21 mouse cellular contexts compared by ENCODE assay signal in the genomic region with DNA sequence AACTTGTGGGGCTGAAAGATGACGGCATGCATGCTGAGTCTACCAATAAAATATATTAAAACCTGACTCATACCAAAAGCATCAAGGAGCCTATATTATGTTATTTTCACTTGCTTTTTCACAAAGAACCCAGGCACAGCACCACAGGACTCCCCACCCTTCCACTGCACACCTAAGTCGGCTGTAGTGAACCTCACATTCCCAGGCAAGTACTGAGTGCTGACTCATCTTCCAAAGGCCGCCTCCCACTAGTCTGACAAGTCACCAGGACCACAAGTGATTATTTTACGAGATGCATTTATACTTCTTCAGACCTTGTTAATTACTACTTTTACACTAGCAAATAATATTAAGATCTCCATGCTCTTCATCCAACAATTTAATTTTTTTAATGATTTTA. TPM values are rescaled to one million over a fixed set of nuclear protein-coding genes. Genes with fewer than 3 reads are reported as not detected.
DNase-seq lines count a peak whose midpoint lies in the region; ATAC-seq lines count a peak whose summit lies in the region.
"Had no signal": no experiment of that assay in that cellular context is flagged by ENCODE, and none has a peak within 500 bp of the region (broad histone marks: within the 10 kb centered on the region; RNA-seq: fewer than 3 reads in every experiment).

No protein-coding gene starts in this region.

- peaks cover 3% of the 10 kb centered on the region; the same call in 1 of the 2 replicates for H3K36me3 ChIP-seq in liver, embryonic 11.5 days (ENCODE audit: control insufficient read depth, insufficient read depth, low read length)
- peaks cover 9% of the 10 kb centered on the region; the same call in 1 of the 2 replicates for H3K36me3 ChIP-seq in hindbrain, embryonic 10.5 days
- H3K36me3 ChIP-seq: forebrain, embryonic 15.5 days had no signal

- DNase-seq in heart, adult 11 months, result peak; percentile 72
- no peak for DNase-seq in heart, postnatal 4 days
- peak; percentile 6 for DNase-seq in c-Kit-positive CD71-negative TER-119-negative erythroid progenitor cells, embryonic 14.5 days (ENCODE audit: low read depth)
- DNase-seq in liver, embryonic 11.5 days (ENCODE audit: low spot score), result no peak
- no peak for DNase-seq in hindbrain, embryonic 10.5 days (ENCODE audit: low spot score)
- DNase-seq in embryo, embryonic 10 days (ENCODE audit: low spot score), result no peak
- no peak for DNase-seq in lung, postnatal 14 days
- DNase-seq: cerebellum, adult 2 months; lung, embryonic 14.5 days; thymus, adult 18-20 months had no signal

- H3K9me3 ChIP-seq in liver, embryonic 11.5 days (ENCODE audit: control insufficient read depth, low read length), result no peaks in the 10 kb centered on the region
- H3K9me3 ChIP-seq in hindbrain, embryonic 10.5 days, result no peaks in the 10 kb centered on the region
- H3K9me3 ChIP-seq: forebrain, embryonic 15.5 days; intestine, embryonic 15.5 days; neural tube, embryonic 13.5 days had no signal

- no peaks in the 10 kb centered on the region for H3K27me3 ChIP-seq in liver, embryonic 11.5 days (replicated peaks; ENCODE audit: control insufficient read depth, insufficient read depth, low read length)
- H3K27me3 ChIP-seq in hindbrain, embryonic 10.5 days (ENCODE audit: insufficient read depth, poor library complexity, severe bottlenecking), result no peaks in the 10 kb centered on the region
- H3K27me3 ChIP-seq: forebrain, embryonic 15.5 days; intestine, embryonic 15.5 days; neural tube, embryonic 13.5 days had no signal

- no peak overlapping the region for H3K4me2 ChIP-seq in liver, embryonic 11.5 days
- H3K4me2 ChIP-seq: forebrain, embryonic 15.5 days; intestine, embryonic 15.5 days; lung, embryonic 14.5 days; neural tube, embryonic 13.5 days had no signal

- no peak overlapping the region for H3K4me3 ChIP-seq in liver, embryonic 11.5 days (ENCODE audit: low read depth, low read length)
- H3K4me3 ChIP-seq in hindbrain, embryonic 10.5 days, result no peak overlapping the region
- H3K4me3 ChIP-seq: forebrain, embryonic 15.5 days; intestine, embryonic 15.5 days; neural tube, embryonic 13.5 days had no signal

- H3K27ac ChIP-seq in liver, embryonic 11.5 days (ENCODE audit: low read depth, low read length), result no peak overlapping the region
- no peak overlapping the region for H3K27ac ChIP-seq in hindbrain, embryonic 10.5 days
- H3K27ac ChIP-seq: forebrain, embryonic 15.5 days; intestine, embryonic 15.5 days; neural tube, embryonic 13.5 days had no signal

- peaks cover 11% of the 10 kb centered on the region for H3K4me1 ChIP-seq in liver, embryonic 11.5 days (replicated peaks; ENCODE audit: control insufficient read depth, insufficient read depth, low read length)
- no peaks in the 10 kb centered on the region for H3K4me1 ChIP-seq in hindbrain, embryonic 10.5 days (replicated peaks)
- H3K4me1 ChIP-seq: forebrain, embryonic 15.5 days; intestine, embryonic 15.5 days; neural tube, embryonic 13.5 days had no signal

- ATAC-seq in liver, embryonic 11.5 days (replicated peaks; ENCODE audit: low FRiP score), result peak; percentile 67; the same call in 1 of the 2 replicates
- ATAC-seq in megakaryocyte, adult 5-6 weeks (ENCODE audit: poor library complexity, severe bottlenecking), result no peak
- ATAC-seq: forebrain, embryonic 15.5 days; intestine, embryonic 15.5 days; midbrain, embryonic 16.5 days had no signal

- no peak overlapping the region for H3K9ac ChIP-seq in liver, embryonic 11.5 days (ENCODE audit: low read depth, low read length)
- H3K9ac ChIP-seq: forebrain, embryonic 15.5 days; intestine, embryonic 15.5 days; lung, embryonic 14.5 days; neural tube, embryonic 13.5 days had no signal

- WGBS in liver, embryonic 11.5 days, result 65% methylated on average over 4 of the region's 4 CpGs
- 82% methylated on average over 4 of the region's 4 CpGs for WGBS in hindbrain, embryonic 10.5 days

RNA-seq across cellular contexts. Expression of a gene that starts 15.9 kb away (rescaled TPM):
- under 1 TPM; 0.23 to 0.45 TPM for total RNA-seq in heart, postnatal 4 days (2021)
- 0.21 TPM in 1 of 2 replicates, not detected in the other for polyA plus RNA-seq in liver, embryonic 11.5 days (2014; fragmentation: Nextera tagmentation; extraction: Ambion mirVana)
- not detected in 2 replicates for polyA plus RNA-seq in hindbrain, embryonic 10.5 days (2016; fragmentation: Nextera tagmentation; extraction: Ambion mirVana)
- total RNA-seq in megakaryocyte, adult 5-6 weeks (2015), result 0.65 and 0.98 TPM in 2 replicates
- 0.98 and 1.3 TPM in 2 replicates for total RNA-seq in megakaryocyte, adult 5-6 weeks (2017)
- polyA plus RNA-seq: embryonic facial prominence, embryonic 14.5 days; forebrain, embryonic 15.5 days; heart, embryonic 14.5 days; hindbrain, embryonic 11.5 days; intestine, embryonic 15.5 days; kidney, embryonic 16.5 days; midbrain, embryonic 16.5 days; neural tube, embryonic 13.5 days had no signal

RNA-seq across cellular contexts. Expression of a gene that starts 42.3 kb away (rescaled TPM):
- total RNA-seq in heart, postnatal 4 days (2021), result 10 to 100 TPM; 22.9 to 23.0 TPM
- polyA plus RNA-seq in liver, embryonic 11.5 days (2014; fragmentation: Nextera tagmentation; extraction: Ambion mirVana), result 28.4 and 32.9 TPM in 2 replicates
- 35.3 and 37.4 TPM in 2 replicates for polyA plus RNA-seq in hindbrain, embryonic 10.5 days (2016; fragmentation: Nextera tagmentation; extraction: Ambion mirVana)
- 51.4 and 59.8 TPM in 2 replicates for total RNA-seq in megakaryocyte, adult 5-6 weeks (2015)
- 51.5 and 53.6 TPM in 2 replicates for total RNA-seq in megakaryocyte, adult 5-6 weeks (2017)

RNA-seq across cellular contexts. Expression of a gene that starts 42.4 kb away (rescaled TPM):
- total RNA-seq in heart, postnatal 4 days (2021), result not detected
- polyA plus RNA-seq in liver, embryonic 11.5 days (2014; fragmentation: Nextera tagmentation; extraction: Ambion mirVana), result not detected in 2 replicates
- 0.24 TPM in 1 of 2 replicates, not detected in the other for polyA plus RNA-seq in hindbrain, embryonic 10.5 days (2016; fragmentation: Nextera tagmentation; extraction: Ambion mirVana)
- 0.07 TPM in 1 of 2 replicates, not detected in the other for total RNA-seq in megakaryocyte, adult 5-6 weeks (2015)
- 0.59 TPM in 1 of 2 replicates, not detected in the other for total RNA-seq in megakaryocyte, adult 5-6 weeks (2017)
- total RNA-seq: granulocyte monocyte progenitor cell, adult 5-6 weeks had no signal
- polyA plus RNA-seq: cerebellum, adult 2 months; cortical plate, adult 2 months; heart, embryonic 14.5 days; hindbrain, embryonic 11.5 days; kidney, embryonic 16.5 days; lung, embryonic 14.5 days; midbrain, embryonic 16.5 days; neural tube, embryonic 13.5 days had no signal

Comparison
In these comparisons a context has a peak if more than half of its experiments do, and no peak if none do; other contexts are left out.
1. DNase-seq: peak in heart, adult 11 months (single experiment) and c-Kit-positive CD71-negative TER-119-negative erythroid progenitor cells, embryonic 14.5 days (single experiment); none in heart, postnatal 4 days (single experiment), liver, embryonic 11.5 days (single experiment), hindbrain, embryonic 10.5 days (single experiment), embryo, embryonic 10 days (single experiment) and lung, postnatal 14 days (single experiment).